Mouse (Mus musculus) ES-Bruce4 (cell line): Measurements from ENCODE around the gene Rnf180.

Experiments
- CTCF ChIP-seq: IDR thresholded peaks from one replicate; pipeline ENCODE4 v1.8.1; 2011; ENCODE audit warnings: low read depth, low read length
- EP300 ChIP-seq: IDR thresholded peaks from 2 replicates; pipeline ENCODE4 v1.6.1; 2011; ENCODE audit warnings: low read depth, low read length; ENCODE audit not compliant: insufficient read depth

- TF ChIP-seq CTCF (no peak), EP300 (no peak)
Observed at GRCm38 (mm10) chr13:105134397-105134796, 160.2 kb downstream of the Rnf180 start.
